In genomic region chr10:81572133-81572671, GRCm38 (mm10) we compare ENCODE assay signal across 8 mouse cellular contexts. TPM values are rescaled to one million over a fixed set of nuclear protein-coding genes. Genes with fewer than 3 reads are reported as not detected.
DNase-seq lines count a peak whose midpoint lies in the region; ATAC-seq lines count a peak whose summit lies in the region.

No protein-coding gene starts in this region.

- 0 out of 2 replicates have a peak overlapping the region, but pooled peaks have one; percentile 37 for H3K9ac ChIP-seq in limb, embryonic 12.5 days (replicated peaks)
- peak overlapping the region; percentile 61 for H3K9ac ChIP-seq in stomach, embryonic 16.5 days (ENCODE audit: low read length)

- H3K4me1 ChIP-seq in limb, embryonic 12.5 days (replicated peaks): peaks cover 85% of the 10 kb centered on the region
- peaks cover 58% of the 10 kb centered on the region for H3K4me1 ChIP-seq in stomach, embryonic 16.5 days (ENCODE audit: control insufficient read depth, insufficient read depth, low read length)

- peak overlapping the region; percentile 61 for H3K4me2 ChIP-seq in limb, embryonic 12.5 days
- H3K4me2 ChIP-seq in stomach, embryonic 16.5 days (ENCODE audit: low read depth, low read length): peak overlapping the region; percentile 71

- peak overlapping the region; percentile 87 for H3K27ac ChIP-seq in limb, embryonic 12.5 days
- H3K27ac ChIP-seq in stomach, embryonic 16.5 days (ENCODE audit: low read length): peak overlapping the region; percentile 73

- DNase-seq in cerebellum, adult 11-12 months: peak; percentile 78
- no peak for DNase-seq in cerebellum, postnatal 36 days
- DNase-seq in thymus, postnatal 0 days (ENCODE audit: low spot score): peak; percentile 6
- DNase-seq in thymus, postnatal 25 days: no peak
- no peak for DNase-seq in c-Kit-positive CD71-positive TER-119-positive erythroid progenitor cells, embryonic 14.5 days (ENCODE audit: low spot score)
- DNase-seq in embryo, embryonic 11 days: no peak

- 3% methylated on average over 9 of the region's 9 CpGs for WGBS in limb, embryonic 12.5 days
- WGBS in stomach, embryonic 16.5 days: 16% methylated on average over 9 of the region's 9 CpGs

- peaks cover 3% of the 10 kb centered on the region; the same call in 1 of the 2 replicates for H3K36me3 ChIP-seq in limb, embryonic 12.5 days
- no peaks in the 10 kb centered on the region for H3K36me3 ChIP-seq in stomach, embryonic 16.5 days (ENCODE audit: control insufficient read depth, insufficient read depth, low read length)

- no peaks in the 10 kb centered on the region for H3K9me3 ChIP-seq in limb, embryonic 12.5 days
- no peaks in the 10 kb centered on the region for H3K9me3 ChIP-seq in stomach, embryonic 16.5 days (replicated peaks; ENCODE audit: control insufficient read depth, low read length)

- peak overlapping the region; percentile 25 for H3K4me3 ChIP-seq in limb, embryonic 12.5 days (replicated peaks)
- peak overlapping the region; percentile 53 for H3K4me3 ChIP-seq in stomach, embryonic 16.5 days (replicated peaks; ENCODE audit: low read length)

- peaks cover 41% of the 10 kb centered on the region for H3K27me3 ChIP-seq in limb, embryonic 12.5 days
- no peaks in the 10 kb centered on the region for H3K27me3 ChIP-seq in stomach, embryonic 16.5 days (ENCODE audit: control insufficient read depth, insufficient read depth, low read length)

- ATAC-seq in limb, embryonic 12.5 days (ENCODE audit: insufficient number of reproducible peaks, insufficient read depth, low FRiP score, low TSS enrichment, low read depth): no peak
- no peak for ATAC-seq in stomach, embryonic 16.5 days (ENCODE audit: insufficient read depth, low FRiP score)

RNA-seq across cellular contexts. Expression of gene Tle2, which starts 2.2 kb away (rescaled TPM):
- 2.4 and 2.9 TPM in 2 replicates for polyA plus RNA-seq in thymus, postnatal 0 days (2015; fragmentation: Nextera tagmentation; extraction: Ambion mirVana)
- polyA plus RNA-seq in limb, embryonic 12.5 days (2016; fragmentation: Nextera tagmentation; extraction: Ambion mirVana): 39.4 and 45.6 TPM in 2 replicates
- polyA plus RNA-seq in stomach, embryonic 16.5 days (2015; fragmentation: Nextera tagmentation; extraction: Ambion mirVana): 20.6 and 23.6 TPM in 2 replicates

RNA-seq across cellular contexts. Expression of gene Aes, which starts 12.9 kb away (rescaled TPM):
- 683 and 740 TPM in 2 replicates for polyA plus RNA-seq in thymus, postnatal 0 days (2015; fragmentation: Nextera tagmentation; extraction: Ambion mirVana)
- polyA plus RNA-seq in limb, embryonic 12.5 days (2016; fragmentation: Nextera tagmentation; extraction: Ambion mirVana): 453 and 478 TPM in 2 replicates
- polyA plus RNA-seq in stomach, embryonic 16.5 days (2015; fragmentation: Nextera tagmentation; extraction: Ambion mirVana): 325 and 351 TPM in 2 replicates

RNA-seq across cellular contexts. Expression of gene Gna11, which starts 27.2 kb away (rescaled TPM):
- polyA plus RNA-seq in thymus, postnatal 0 days (2015; fragmentation: Nextera tagmentation; extraction: Ambion mirVana): 28.5 and 30.0 TPM in 2 replicates
- 82.9 and 86.1 TPM in 2 replicates for polyA plus RNA-seq in limb, embryonic 12.5 days (2016; fragmentation: Nextera tagmentation; extraction: Ambion mirVana)
- 101 and 105 TPM in 2 replicates for polyA plus RNA-seq in stomach, embryonic 16.5 days (2015; fragmentation: Nextera tagmentation; extraction: Ambion mirVana)

RNA-seq across cellular contexts. Expression of gene Tle6, which starts 28.7 kb away (rescaled TPM):
- 3.7 and 4.8 TPM in 2 replicates for polyA plus RNA-seq in thymus, postnatal 0 days (2015; fragmentation: Nextera tagmentation; extraction: Ambion mirVana)
- 15.2 TPM in 2 replicates for polyA plus RNA-seq in limb, embryonic 12.5 days (2016; fragmentation: Nextera tagmentation; extraction: Ambion mirVana)
- 26.0 and 31.2 TPM in 2 replicates for polyA plus RNA-seq in stomach, embryonic 16.5 days (2015; fragmentation: Nextera tagmentation; extraction: Ambion mirVana)

RNA-seq across cellular contexts. Expression of gene BC025920, which starts 33.9 kb away (rescaled TPM):
- polyA plus RNA-seq in thymus, postnatal 0 days (2015; fragmentation: Nextera tagmentation; extraction: Ambion mirVana): 0.85 and 0.98 TPM in 2 replicates
- polyA plus RNA-seq in limb, embryonic 12.5 days (2016; fragmentation: Nextera tagmentation; extraction: Ambion mirVana): 2.0 and 2.2 TPM in 2 replicates
- polyA plus RNA-seq in stomach, embryonic 16.5 days (2015; fragmentation: Nextera tagmentation; extraction: Ambion mirVana): 0.46 and 0.61 TPM in 2 replicates

Comparison
In these comparisons a context has a peak if more than half of its experiments do, and no peak if none do; other contexts are left out.
1. DNase-seq: peak in cerebellum, adult 11-12 months (single experiment) and thymus, postnatal 0 days (single experiment); none in cerebellum, postnatal 36 days (0 of 2), thymus, postnatal 25 days (single experiment), c-Kit-positive CD71-positive TER-119-positive erythroid progenitor cells, embryonic 14.5 days (single experiment) and embryo, embryonic 11 days (single experiment).